Mouse (Mus musculus): Measurements from ENCODE around the gene Smpd3.

DNA sequence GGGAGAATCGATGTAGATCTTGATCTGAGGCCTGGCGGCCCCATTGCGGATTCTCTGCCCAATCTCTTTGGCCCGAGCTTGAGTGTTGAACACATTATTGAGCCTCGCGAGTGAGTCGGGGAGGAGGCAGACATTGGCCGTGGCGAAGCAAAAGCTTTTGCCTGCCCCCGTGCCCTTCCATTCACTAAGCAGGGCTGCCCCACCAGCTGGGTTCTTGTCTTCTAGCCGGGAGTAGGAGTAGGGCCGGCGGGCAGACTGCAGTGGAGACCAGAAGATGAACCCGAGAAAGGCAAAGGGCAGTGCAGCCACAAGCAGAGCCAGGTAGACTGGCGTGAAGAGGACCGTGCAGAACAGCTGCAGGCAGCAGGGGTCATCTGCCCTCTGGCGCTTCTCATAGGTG lies 72.4 kb downstream of the Smpd3 start:
- TF ChIP-seq CTCF (IDR thresholded peaks at IDR 0.05; ENCODE audit: extremely low read depth, insufficient read depth, low read length) (no peak), POLR2A (IDR thresholded peaks at IDR 0.05; ENCODE audit: extremely low read depth, insufficient read depth, low read length) (no peak)

All from cortical plate, adult 2 months (tissue).